ENCODE assay signal across 8 mouse cellular contexts in genomic region chr5:73257096-73257495, GRCm38 (mm10). TPM values are rescaled to one million over a fixed set of nuclear protein-coding genes. Genes with fewer than 3 reads are reported as not detected.
DNase-seq lines count a peak whose midpoint lies in the region; ATAC-seq and TF ChIP-seq lines count a peak whose summit lies in the region.

No protein-coding gene starts in this region.

- peak overlapping the region; percentile 52 for H3K9ac ChIP-seq in kidney, postnatal 0 days (ENCODE audit: low read depth, low read length)
- peak overlapping the region; percentile 29 for H3K9ac ChIP-seq in intestine, embryonic 14.5 days (ENCODE audit: low read length)
- H3K9ac ChIP-seq in midbrain, embryonic 15.5 days: peak overlapping the region; percentile 37

- no peaks in the 10 kb centered on the region for H3K27me3 ChIP-seq in kidney, postnatal 0 days (ENCODE audit: insufficient read depth, low read length)
- H3K27me3 ChIP-seq in intestine, embryonic 14.5 days (replicated peaks; ENCODE audit: control insufficient read depth, insufficient read depth, low read length): no peaks in the 10 kb centered on the region
- H3K27me3 ChIP-seq in midbrain, embryonic 15.5 days (replicated peaks): 0 out of 2 replicates have a peak, but pooled peaks cover 3% of the 10 kb centered on the region

- no peaks in the 10 kb centered on the region for H3K9me3 ChIP-seq in kidney, postnatal 0 days (replicated peaks; ENCODE audit: low read length)
- H3K9me3 ChIP-seq in intestine, embryonic 14.5 days (ENCODE audit: control insufficient read depth, low read length): no peaks in the 10 kb centered on the region
- H3K9me3 ChIP-seq in midbrain, embryonic 15.5 days: no peaks in the 10 kb centered on the region

- H3K4me3 ChIP-seq in kidney, postnatal 0 days (replicated peaks; ENCODE audit: low read depth, low read length): peak overlapping the region; percentile 86
- H3K4me3 ChIP-seq in cortical plate, adult 2 months (ENCODE audit: insufficient read depth, low read length): peak overlapping the region; percentile 2; the same call in 1 of the 2 replicates
- H3K4me3 ChIP-seq in intestine, embryonic 14.5 days (ENCODE audit: low read depth, low read length): peak overlapping the region; percentile 92
- peak overlapping the region; percentile 100 for H3K4me3 ChIP-seq in midbrain, embryonic 15.5 days

- H3K4me2 ChIP-seq in kidney, postnatal 0 days (ENCODE audit: low read length): peak overlapping the region; percentile 77
- peak overlapping the region; percentile 79 for H3K4me2 ChIP-seq in intestine, embryonic 14.5 days (ENCODE audit: low read length)
- peak overlapping the region; percentile 68 for H3K4me2 ChIP-seq in midbrain, embryonic 15.5 days

- H3K4me1 ChIP-seq in kidney, postnatal 0 days (replicated peaks; ENCODE audit: insufficient read depth, low read length): peaks cover 7% of the 10 kb centered on the region; the same call in 1 of the 2 replicates
- peaks cover 2% of the 10 kb centered on the region; the same call in 1 of the 2 replicates for H3K4me1 ChIP-seq in cortical plate, adult 2 months (ENCODE audit: control insufficient read depth, insufficient read depth, low read length)
- H3K4me1 ChIP-seq in intestine, embryonic 14.5 days (replicated peaks; ENCODE audit: control insufficient read depth, insufficient read depth, low read length): peaks cover 20% of the 10 kb centered on the region
- peaks cover 35% of the 10 kb centered on the region for H3K4me1 ChIP-seq in midbrain, embryonic 15.5 days

- ATAC-seq in kidney, postnatal 0 days (replicated peaks; ENCODE audit: low FRiP score, low read depth): no peak
- ATAC-seq in intestine, embryonic 14.5 days (replicated peaks; ENCODE audit: low FRiP score, low TSS enrichment, low read depth): no peak; the same call in 1 of the 2 replicates
- no peak for ATAC-seq in midbrain, embryonic 15.5 days (replicated peaks)

- TF ChIP-seq POLR2A in cortical plate, adult 2 months (IDR thresholded peaks at IDR 0.05; ENCODE audit: extremely low read depth, insufficient read depth, low read length): no peak

- H3K27ac ChIP-seq in kidney, postnatal 0 days: peak overlapping the region; percentile 71
- no peak overlapping the region for H3K27ac ChIP-seq in cortical plate, adult 2 months (ENCODE audit: insufficient read depth, low read length)
- H3K27ac ChIP-seq in intestine, embryonic 14.5 days (ENCODE audit: low read depth): peak overlapping the region; percentile 40; the same call in 1 of the 2 replicates
- peak overlapping the region; percentile 73 for H3K27ac ChIP-seq in midbrain, embryonic 15.5 days

- 3% methylated on average over 11 of the region's 11 CpGs for WGBS in kidney, postnatal 0 days
- WGBS in intestine, embryonic 14.5 days: 3% methylated on average over 11 of the region's 11 CpGs
- WGBS in midbrain, embryonic 15.5 days: 3% methylated on average over 11 of the region's 11 CpGs

- DNase-seq in kidney, postnatal 0 days (ENCODE audit: low spot score): peak; percentile 33
- DNase-seq in kidney, adult 9 months: no peak
- no peak for DNase-seq in intestine, embryonic 14.5 days (ENCODE audit: low spot score)
- DNase-seq in layer of hippocampus, adult 8-10 months (ENCODE audit: low spot score in 2 of 2): no peak
- no peak for DNase-seq in frontal cortex, postnatal 10 days (ENCODE audit: low spot score in 2 of 2)
- DNase-seq in c-Kit-positive CD71-positive TER-119-positive erythroid progenitor cells, embryonic 14.5 days (ENCODE audit: low spot score): no peak

- no peak for TF ChIP-seq CTCF in kidney, postnatal 0 days (IDR thresholded peaks at IDR 0.05; ENCODE audit: low read depth)
- no peak for TF ChIP-seq CTCF in cortical plate, adult 2 months (IDR thresholded peaks at IDR 0.05; ENCODE audit: extremely low read depth, insufficient read depth, low read length)

- H3K36me3 ChIP-seq in kidney, postnatal 0 days (ENCODE audit: insufficient read depth, low read length): no peaks in the 10 kb centered on the region
- no peaks in the 10 kb centered on the region for H3K36me3 ChIP-seq in intestine, embryonic 14.5 days (ENCODE audit: control insufficient read depth, insufficient read depth, low read length)
- no peaks in the 10 kb centered on the region for H3K36me3 ChIP-seq in midbrain, embryonic 15.5 days (replicated peaks)

RNA-seq across cellular contexts. Expression of gene Fryl, which starts 0.7 kb away (rescaled TPM):
- polyA plus RNA-seq in kidney, postnatal 0 days (2015; fragmentation: Nextera tagmentation; extraction: Ambion mirVana): 20.6 and 22.6 TPM in 2 replicates
- 46.5 and 50.3 TPM in 2 replicates for polyA plus RNA-seq in cortical plate, adult 2 months (2012; rRNA removed)
- polyA plus RNA-seq in intestine, embryonic 14.5 days (2014; fragmentation: Nextera tagmentation; extraction: Ambion mirVana): 33.2 and 36.8 TPM in 2 replicates
- 45.2 and 47.5 TPM in 2 replicates for polyA plus RNA-seq in midbrain, embryonic 15.5 days (2015; fragmentation: Nextera tagmentation; extraction: Ambion mirVana)
- 10 to 100 TPM; 72.2 to 96.1 (median 73.9) TPM for total RNA-seq in layer of hippocampus, adult 8-10 months (2022)

RNA-seq across cellular contexts. Expression of gene Ociad1, which starts 35.5 kb away (rescaled TPM):
- polyA plus RNA-seq in kidney, postnatal 0 days (2015; fragmentation: Nextera tagmentation; extraction: Ambion mirVana): 209 and 222 TPM in 2 replicates
- polyA plus RNA-seq in cortical plate, adult 2 months (2012; rRNA removed): 315 and 343 TPM in 2 replicates
- 148 and 164 TPM in 2 replicates for polyA plus RNA-seq in intestine, embryonic 14.5 days (2014; fragmentation: Nextera tagmentation; extraction: Ambion mirVana)
- 320 and 321 TPM in 2 replicates for polyA plus RNA-seq in midbrain, embryonic 15.5 days (2015; fragmentation: Nextera tagmentation; extraction: Ambion mirVana)
- total RNA-seq in layer of hippocampus, adult 8-10 months (2022): 100 to 1,000 TPM; 428 to 516 (median 473) TPM

Comparison
In these comparisons a context has a peak if more than half of its experiments do, and no peak if none do; other contexts are left out.
1. H3K4me3 ChIP-seq: peak in every context shown above with its lines; median percentile 100 in midbrain, embryonic 15.5 days; 92 in intestine, embryonic 14.5 days; 86 in kidney, postnatal 0 days; 2 in cortical plate, adult 2 months.